Mouse (Mus musculus) heart, embryonic 10.5 days (tissue): ENCODE measurements at regions not wholly inside any gene's neighbourhood (a gene's known extent, or its start where the extent isn't known, plus 50 kb on each side); places are given as distances from the start of the nearest gene placed in this dataset.

ENCODE experiments used
- DNase-seq: peaks from one replicate; pipeline ENCODE4 v3.0.0-alpha.2; 2017; ENCODE audit warnings: low spot score
- H3K27ac ChIP-seq: fragments of 300-500 bp; sonication (generic); 2 replicates; pipeline ENCODE4 v1.5.1; 2016; ENCODE audit warnings: mild to moderate bottlenecking
- H3K27me3 ChIP-seq: fragments of 300-500 bp; sonication (generic); 2 replicates; pipeline ENCODE4 v1.6.1; 2016; ENCODE audit warnings: mild to moderate bottlenecking; ENCODE audit not compliant: poor library complexity, insufficient read depth, severe bottlenecking
- H3K36me3 ChIP-seq: fragments of 300-500 bp; sonication (generic); 2 replicates; pipeline ENCODE4 v1.6.1; 2016; ENCODE audit warnings: mild to moderate bottlenecking, moderate library complexity
- H3K4me1 ChIP-seq: fragments of 300-500 bp; sonication (generic); 2 replicates; pipeline ENCODE4 v1.6.1; 2016; ENCODE audit warnings: mild to moderate bottlenecking
- H3K4me3 ChIP-seq: fragments of 300-500 bp; sonication (generic); 2 replicates; pipeline ENCODE4 v1.5.1; 2016; ENCODE audit warnings: mild to moderate bottlenecking, moderate library complexity
- H3K9me3 ChIP-seq: fragments of 300-500 bp; sonication (generic); 2 replicates; pipeline ENCODE4 v1.6.1; 2016; ENCODE audit warnings: mild to moderate bottlenecking, moderate library complexity
- WGBS: fragments of 180-500 bp; shearing (Covaris S2); methylation state at CpG from one replicate; pipeline ENCODE4 v1.1.7; 2016; 5-methylcytosine and 5-hydroxymethylcytosine counted together

DNA sequence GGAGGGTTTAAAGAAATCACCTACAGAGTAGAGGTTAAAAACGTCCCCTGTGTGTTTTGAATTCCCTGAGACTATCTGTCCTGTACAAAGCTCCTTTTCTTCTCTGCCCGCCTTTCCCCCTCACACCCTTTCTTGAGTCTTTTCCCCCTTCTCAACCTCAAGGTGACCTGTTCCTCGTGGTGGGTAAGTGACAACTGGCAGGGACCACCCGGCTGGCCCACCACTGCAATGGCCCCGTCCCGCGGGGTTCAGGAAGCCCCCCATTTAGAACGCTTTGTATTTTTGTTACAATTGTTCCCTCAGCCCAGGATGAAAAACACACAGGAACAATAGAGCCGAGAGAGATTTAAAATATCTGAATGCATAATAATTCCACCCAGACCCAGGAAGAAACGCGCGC lies 272.9 kb upstream of the Sox2 start:
- WGBS: 64% methylated on average over 12 of the region's 12 CpGs
- no peak for DNase-seq
- Histone ChIP-seq H3K36me3 (no peaks in the 10 kb centered on the region), H3K27ac (no peak overlapping the region), H3K27me3 (no peaks in the 10 kb centered on the region), H3K4me1 (no peaks in the 10 kb centered on the region), H3K9me3 (no peaks in the 10 kb centered on the region), H3K4me3 (no peak overlapping the region)

GRCm38 (mm10) chr3:34371418-34371817 lies 278.8 kb upstream of the Sox2 start:
- WGBS: 87% methylated on average over 2 of the region's 2 CpGs
- DNase-seq: no peak

GRCm38 (mm10) chr3:34338100-34338499 lies 257.0 kb upstream of the Dnajc19 start:
- Histone ChIP-seq H3K4me1 (no peaks in the 10 kb centered on the region), H3K4me3 (no peak overlapping the region), H3K9me3 (no peaks in the 10 kb centered on the region), H3K27ac (no peak overlapping the region), H3K27me3 (no peaks in the 10 kb centered on the region), H3K36me3 (no peaks in the 10 kb centered on the region)
- whole genome bisulfite sequencing: 75% methylated on average over 9 of the region's 9 CpGs
- DNase-seq: no peak

More at GRCm38 (mm10) chr3:34371418-34371817, 278.8 kb upstream of the Sox2 start:
- H3K4me1 ChIP-seq: no peaks in the 10 kb centered on the region
- no peak overlapping the region for H3K4me3 ChIP-seq
- H3K9me3 ChIP-seq: no peaks in the 10 kb centered on the region
- no peaks in the 10 kb centered on the region for H3K36me3 ChIP-seq
- no peaks in the 10 kb centered on the region for H3K27me3 ChIP-seq
- no peak overlapping the region for H3K27ac ChIP-seq

DNA sequence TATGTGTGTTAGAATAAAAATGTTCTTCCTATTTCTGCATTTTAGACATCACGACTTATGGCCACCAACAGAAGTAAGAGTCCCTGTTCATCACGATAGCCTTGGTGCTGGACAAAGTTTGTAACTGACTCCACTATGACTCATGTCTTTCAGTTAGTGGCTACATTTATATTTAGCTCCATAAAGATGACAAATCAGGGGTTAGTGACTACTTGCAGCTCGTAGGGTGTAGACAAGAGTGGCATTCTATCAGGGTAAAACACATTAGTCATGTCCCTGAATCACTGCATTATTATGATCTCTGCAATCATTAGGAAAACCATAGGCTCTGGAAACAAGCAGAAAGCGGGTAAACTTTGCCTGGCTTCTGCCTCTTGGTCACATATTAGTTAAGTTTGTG lies 252.4 kb upstream of the Dnajc19 start:
- no peak for DNase-seq
- Histone ChIP-seq H3K36me3 (no peaks in the 10 kb centered on the region), H3K27me3 (0 out of 2 replicates have a peak, but pooled peaks cover 1% of the 10 kb centered on the region), H3K4me3 (no peak overlapping the region), H3K9me3 (no peaks in the 10 kb centered on the region), H3K27ac (no peak overlapping the region), H3K4me1 (no peaks in the 10 kb centered on the region)
- WGBS: 68% methylated on average over 4 of the region's 4 CpGs

GRCm38 (mm10) chr3:34331889-34332276 lies 250.8 kb upstream of the Dnajc19 start:
- Histone ChIP-seq H3K9me3 (no peaks in the 10 kb centered on the region), H3K4me3 (no peak overlapping the region), H3K4me1 (no peaks in the 10 kb centered on the region), H3K36me3 (no peaks in the 10 kb centered on the region), H3K27ac (no peak overlapping the region), H3K27me3 (0 out of 2 replicates have a peak, but pooled peaks cover 5% of the 10 kb centered on the region)
- no peak for DNase-seq
- 67% methylated on average over 5 of the region's 5 CpGs for WGBS

DNA sequence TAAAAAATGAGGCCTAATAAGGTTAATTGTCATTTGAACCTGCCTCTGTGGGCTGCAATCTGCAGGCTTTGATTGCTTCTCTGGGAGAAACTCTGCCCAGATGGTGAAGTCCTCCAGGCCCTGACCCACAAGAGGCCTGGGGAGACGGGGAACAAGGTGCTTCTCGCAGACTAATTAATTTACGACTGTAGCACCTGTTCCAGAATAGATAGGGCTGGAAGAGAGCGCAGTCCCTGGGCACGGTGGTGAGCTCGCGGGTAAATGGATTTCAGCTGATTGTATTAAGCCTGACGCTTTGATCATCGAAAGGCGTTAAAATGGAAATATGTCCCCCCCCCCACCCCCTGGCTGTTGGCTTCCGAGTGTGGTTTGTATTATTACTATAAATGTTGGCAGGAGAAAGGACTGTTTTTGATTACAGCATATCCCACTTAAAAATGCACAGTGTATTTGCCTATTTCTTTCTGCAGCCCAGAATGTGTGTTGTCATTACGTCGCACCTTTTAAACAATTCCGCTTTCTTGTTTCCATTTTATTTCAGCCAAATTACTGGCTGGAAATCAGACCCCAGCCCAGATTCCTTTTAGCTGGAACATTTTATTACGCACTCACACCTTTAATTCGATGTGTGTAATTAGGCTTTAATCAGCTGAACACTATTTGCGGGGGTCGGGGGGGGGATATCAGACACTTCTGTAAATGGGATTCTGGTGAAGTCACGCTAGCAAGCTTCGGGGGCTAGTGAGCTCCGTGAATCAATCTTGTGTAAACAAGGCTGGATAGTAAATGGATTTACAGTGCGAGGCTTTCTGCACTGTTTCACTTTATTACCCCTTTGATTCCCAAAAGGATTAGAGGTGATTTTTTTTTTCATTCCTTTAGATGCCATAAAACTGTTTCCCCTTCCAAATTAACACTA lies 250.1 kb upstream of the Dnajc19 start:
- no peak overlapping the region for H3K27ac ChIP-seq
- H3K36me3 ChIP-seq: no peaks in the 10 kb centered on the region
- H3K9me3 ChIP-seq: no peaks in the 10 kb centered on the region
- no peaks in the 10 kb centered on the region for H3K4me1 ChIP-seq
- no peak for DNase-seq
- peaks cover 9% of the 10 kb centered on the region; the same call in 1 of the 2 replicates for H3K27me3 ChIP-seq
- no peak overlapping the region for H3K4me3 ChIP-seq
- 57% methylated on average over 22 of the region's 22 CpGs for WGBS

DNA sequence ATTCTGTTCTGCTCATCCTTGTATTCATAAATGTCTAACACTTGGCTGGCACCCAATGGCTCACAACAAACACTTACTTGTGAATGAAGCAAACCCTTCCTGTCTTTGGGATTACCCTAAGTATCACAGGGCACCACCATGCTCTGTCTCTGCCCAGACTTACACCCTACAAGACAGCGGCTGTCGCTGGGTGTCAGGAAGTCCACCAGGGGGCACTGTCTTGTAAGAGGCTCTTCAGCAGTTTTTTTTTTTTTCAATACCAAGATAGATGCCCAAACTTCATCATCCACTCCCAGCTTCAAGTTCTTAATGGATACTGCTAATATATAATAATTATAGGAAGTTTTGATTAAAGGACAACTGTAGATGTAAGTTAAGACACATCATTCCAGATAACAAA lies 247.7 kb upstream of the Dnajc19 start:
- H3K27ac ChIP-seq: no peak overlapping the region
- H3K9me3 ChIP-seq: no peaks in the 10 kb centered on the region
- no peaks in the 10 kb centered on the region for H3K4me1 ChIP-seq
- no peak overlapping the region for H3K4me3 ChIP-seq
- H3K36me3 ChIP-seq: no peaks in the 10 kb centered on the region
- 25% methylated on average over 2 of the region's 2 CpGs for WGBS
- no peak for DNase-seq
- H3K27me3 ChIP-seq: peaks cover 9% of the 10 kb centered on the region; the same call in 1 of the 2 replicates

- H3K27me3 ChIP-seq: peaks cover 14% of the 10 kb centered on the region
- no peak overlapping the region for H3K27ac ChIP-seq
- no peak for DNase-seq
- H3K36me3 ChIP-seq: no peaks in the 10 kb centered on the region
- no peaks in the 10 kb centered on the region for H3K9me3 ChIP-seq
- WGBS: 80% methylated on average over 1 of the region's 1 CpGs
- H3K4me1 ChIP-seq: peaks cover 3% of the 10 kb centered on the region; the same call in 1 of the 2 replicates
- no peak overlapping the region for H3K4me3 ChIP-seq
Measured at GRCm38 (mm10) chr3:34325669-34326068, 244.5 kb upstream of the Dnajc19 start.

DNA sequence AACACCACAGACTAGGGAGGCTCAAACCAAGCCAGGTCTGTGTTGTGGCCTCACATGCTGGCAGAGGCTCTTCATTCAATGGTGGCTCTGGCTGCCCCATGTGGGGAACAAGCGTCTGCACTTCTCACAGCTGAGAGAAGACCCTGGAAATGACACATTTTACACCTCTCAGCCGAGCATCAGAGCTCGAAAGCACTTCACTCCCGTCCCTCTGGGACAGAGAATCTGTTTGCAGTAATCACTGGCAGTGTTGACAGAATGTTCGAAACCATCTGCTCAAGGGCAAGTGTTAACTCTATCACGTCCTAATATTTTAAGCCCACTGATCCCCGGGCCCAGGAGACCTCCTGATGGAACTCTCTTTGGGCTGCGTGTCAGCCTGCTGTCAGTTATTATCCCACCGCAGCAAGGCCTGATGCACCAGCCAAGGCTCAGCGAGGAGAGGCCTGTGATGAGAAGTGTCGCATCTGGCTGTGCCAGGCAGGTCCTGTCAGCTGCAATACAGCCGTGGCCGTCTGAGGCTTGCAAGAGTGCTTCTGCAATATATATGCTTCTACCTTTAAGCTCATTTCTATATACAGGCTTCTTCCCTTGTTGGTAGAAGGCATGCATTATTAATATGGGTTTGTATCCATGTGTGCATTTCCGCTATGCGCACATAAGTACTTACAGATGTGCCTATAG lies 241.5 kb upstream of the Dnajc19 start:
- Histone ChIP-seq H3K27ac (no peak overlapping the region), H3K4me3 (no peak overlapping the region), H3K9me3 (no peaks in the 10 kb centered on the region), H3K27me3 (peaks cover 9% of the 10 kb centered on the region), H3K4me1 (peaks cover 3% of the 10 kb centered on the region; the same call in 1 of the 2 replicates), H3K36me3 (no peaks in the 10 kb centered on the region)
- WGBS: 26% methylated on average over 15 of the region's 15 CpGs
- DNase-seq: no peak

DNA sequence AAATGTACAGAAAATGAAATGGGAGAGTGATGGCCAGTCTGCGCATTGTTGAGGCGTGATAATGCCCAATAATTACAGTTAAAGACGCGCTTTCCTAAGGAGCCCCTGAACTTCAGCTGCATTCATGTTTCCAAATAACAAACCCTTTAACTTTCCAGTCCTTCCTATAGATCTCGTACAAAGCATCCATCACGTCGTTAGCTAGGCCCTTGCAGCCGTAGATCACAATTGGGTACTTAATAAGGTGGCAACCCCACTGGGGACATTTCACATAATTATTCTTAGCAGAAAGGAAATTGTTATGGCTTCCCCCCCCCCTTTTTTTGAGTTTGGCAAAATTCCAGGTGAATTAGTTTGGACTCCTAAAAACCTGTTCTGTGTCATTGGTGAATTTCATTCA lies 233.7 kb upstream of the Dnajc19 start:
- no peak for DNase-seq
- Histone ChIP-seq H3K36me3 (no peaks in the 10 kb centered on the region), H3K4me1 (no peaks in the 10 kb centered on the region), H3K27me3 (no peaks in the 10 kb centered on the region), H3K27ac (no peak overlapping the region), H3K4me3 (no peak overlapping the region), H3K9me3 (no peaks in the 10 kb centered on the region)
- WGBS: 86% methylated on average over 8 of the region's 8 CpGs

DNA sequence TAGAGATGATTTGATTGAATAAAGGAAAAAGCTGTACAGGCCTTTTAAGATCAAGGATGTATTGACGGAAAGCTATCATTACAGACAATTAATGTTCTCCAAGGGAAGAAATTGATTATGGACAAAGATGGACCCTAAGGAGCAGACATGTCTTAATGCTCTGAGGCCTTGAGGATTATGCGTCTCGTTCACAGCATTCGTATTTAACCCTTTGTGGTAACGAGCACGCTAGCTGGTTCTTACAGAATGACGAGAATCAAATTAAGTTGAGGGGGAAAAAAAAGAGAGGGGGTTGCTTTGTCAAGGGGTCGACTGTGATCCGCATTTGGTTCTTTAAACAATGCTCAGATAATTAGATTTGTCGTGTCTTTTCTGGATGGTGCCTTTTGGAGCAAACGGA lies 233.3 kb upstream of the Dnajc19 start:
- DNase-seq: no peak
- no peak overlapping the region for H3K4me3 ChIP-seq
- WGBS: 78% methylated on average over 11 of the region's 11 CpGs
- no peaks in the 10 kb centered on the region for H3K36me3 ChIP-seq
- H3K27me3 ChIP-seq: no peaks in the 10 kb centered on the region
- no peak overlapping the region for H3K27ac ChIP-seq
- no peaks in the 10 kb centered on the region for H3K4me1 ChIP-seq
- no peaks in the 10 kb centered on the region for H3K9me3 ChIP-seq

GRCm38 (mm10) chr3:34311944-34312343 lies 230.8 kb upstream of the Dnajc19 start:
- Histone ChIP-seq H3K27ac (no peak overlapping the region), H3K4me1 (no peaks in the 10 kb centered on the region), H3K36me3 (no peaks in the 10 kb centered on the region), H3K4me3 (no peak overlapping the region), H3K27me3 (no peaks in the 10 kb centered on the region), H3K9me3 (no peaks in the 10 kb centered on the region)
- no peak for DNase-seq
- 91% methylated on average over 6 of the region's 6 CpGs for WGBS

DNA sequence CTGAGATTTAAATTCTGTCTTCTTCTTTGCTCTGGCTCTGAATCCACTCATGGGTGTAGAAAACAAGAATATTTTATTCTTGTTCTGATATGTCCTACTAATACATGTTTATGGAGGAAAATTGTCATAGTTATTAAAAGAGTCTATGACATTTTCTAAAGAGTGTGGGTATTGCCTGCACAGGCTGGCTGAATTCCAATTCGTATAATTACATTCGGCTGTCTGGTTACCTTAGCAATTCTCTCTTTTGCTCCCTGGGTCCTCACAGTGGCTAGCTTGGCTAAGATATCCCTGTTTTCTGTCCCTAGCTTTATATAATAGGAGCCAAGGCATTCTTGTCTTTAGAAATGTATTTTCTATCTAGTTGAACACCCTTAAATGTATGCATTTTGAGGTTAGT lies 218.5 kb upstream of the Dnajc19 start:
- Histone ChIP-seq H3K36me3 (no peaks in the 10 kb centered on the region), H3K9me3 (no peaks in the 10 kb centered on the region), H3K4me3 (no peak overlapping the region), H3K27me3 (no peaks in the 10 kb centered on the region), H3K27ac (no peak overlapping the region), H3K4me1 (no peaks in the 10 kb centered on the region)
- 82% methylated on average over 2 of the region's 2 CpGs for WGBS
- DNase-seq: no peak
